Mouse (Mus musculus): ENCODE data around the gene Calcb. TPM values are rescaled to one million over a fixed set of nuclear protein-coding genes. Genes with fewer than 3 reads are reported as not detected.

Calcb gene
- polyA plus RNA-seq, 1 experiment from 2014 or later: 0.60 TPM

DNA sequence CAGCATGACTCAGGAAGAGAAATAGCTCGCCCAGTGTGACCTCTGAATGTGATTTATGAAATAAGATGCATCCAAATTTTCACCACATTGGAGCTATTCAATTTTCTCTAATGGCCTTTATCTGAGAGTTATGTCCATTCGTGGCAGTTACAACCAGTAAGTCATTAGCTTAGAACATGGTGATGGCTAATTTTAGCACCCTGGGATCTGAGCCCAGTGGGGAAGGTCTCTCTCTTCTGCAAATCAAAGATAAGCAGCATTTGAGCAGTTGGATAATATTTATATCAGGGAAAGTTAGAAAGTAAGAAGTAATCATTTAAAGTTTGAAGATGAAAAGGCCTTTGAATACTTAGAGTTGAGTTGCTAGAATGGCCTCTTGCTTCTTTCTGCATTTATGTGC, 44.2 kb downstream of the Calcb start:
- H3K9ac ChIP-seq: no peak overlapping the region
- no peak for ATAC-seq (replicated peaks; ENCODE audit: low FRiP score)
- H3K36me3 ChIP-seq: no peaks in the 10 kb centered on the region
- H3K27ac ChIP-seq: no peak overlapping the region
- H3K4me1 ChIP-seq: no peaks in the 10 kb centered on the region
- no peak overlapping the region for H3K4me2 ChIP-seq
- no peaks in the 10 kb centered on the region for H3K27me3 ChIP-seq
- WGBS: 47% methylated on average over 2 of the region's 2 CpGs
- no peak overlapping the region for H3K4me3 ChIP-seq (replicated peaks)
- no peaks in the 10 kb centered on the region for H3K9me3 ChIP-seq (replicated peaks)

DNA sequence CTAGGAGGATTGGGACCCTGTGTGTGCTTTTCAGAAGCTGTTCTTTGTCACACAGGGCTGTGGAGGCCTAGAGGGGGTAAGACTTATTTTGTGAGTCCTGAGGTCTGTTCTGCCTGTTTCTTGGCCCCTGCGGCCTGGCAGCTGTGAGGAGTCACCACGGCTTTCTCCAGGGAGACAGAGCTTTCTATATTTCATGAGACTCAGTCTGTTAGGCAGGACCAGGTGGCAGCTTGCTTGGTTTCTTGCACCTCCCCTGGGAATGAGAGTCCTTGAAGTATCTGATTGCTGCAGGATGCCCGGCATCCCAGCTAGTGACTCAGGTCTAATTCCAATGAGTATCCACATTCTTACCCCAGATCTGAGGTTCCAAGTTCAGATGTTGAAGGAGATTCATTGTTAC, 46.8 kb downstream of the Calcb start:
- Histone ChIP-seq H3K36me3 (no peaks in the 10 kb centered on the region), H3K4me2 (no peak overlapping the region), H3K4me3 (replicated peaks) (no peak overlapping the region), H3K9me3 (replicated peaks) (no peaks in the 10 kb centered on the region), H3K4me1 (no peaks in the 10 kb centered on the region), H3K27me3 (no peaks in the 10 kb centered on the region), H3K9ac (no peak overlapping the region), H3K27ac (no peak overlapping the region)
- ATAC-seq (replicated peaks; ENCODE audit: low FRiP score): no peak
- 65% methylated on average over 3 of the region's 3 CpGs for WGBS

DNA sequence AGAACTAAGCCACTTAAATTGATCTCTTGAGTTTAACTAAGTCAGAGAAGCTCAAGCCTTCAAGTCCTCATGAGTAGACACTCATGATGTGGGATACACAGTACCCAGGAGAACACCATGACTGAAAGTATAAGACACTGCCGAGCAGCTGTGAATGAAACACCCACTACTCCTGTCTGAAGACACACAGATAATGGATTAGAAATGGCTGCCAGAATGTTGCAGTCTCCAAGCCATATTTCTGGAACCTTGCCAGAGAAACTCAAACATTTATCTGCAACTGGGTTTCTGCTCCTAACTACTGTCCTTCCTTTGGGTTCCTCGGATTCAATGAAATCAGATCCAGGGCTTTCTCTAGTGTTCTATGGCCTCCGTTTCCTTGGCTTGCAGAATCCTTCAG, 48.1 kb downstream of the Calcb start:
- H3K4me3 ChIP-seq (replicated peaks): no peak overlapping the region
- no peaks in the 10 kb centered on the region for H3K36me3 ChIP-seq
- H3K27me3 ChIP-seq: no peaks in the 10 kb centered on the region
- no peak overlapping the region for H3K4me2 ChIP-seq
- H3K9me3 ChIP-seq (replicated peaks): no peaks in the 10 kb centered on the region
- WGBS: 82% methylated on average over 3 of the region's 3 CpGs
- no peak for ATAC-seq (replicated peaks; ENCODE audit: low FRiP score)
- no peaks in the 10 kb centered on the region for H3K4me1 ChIP-seq
- no peak overlapping the region for H3K9ac ChIP-seq
- no peak overlapping the region for H3K27ac ChIP-seq

DNA sequence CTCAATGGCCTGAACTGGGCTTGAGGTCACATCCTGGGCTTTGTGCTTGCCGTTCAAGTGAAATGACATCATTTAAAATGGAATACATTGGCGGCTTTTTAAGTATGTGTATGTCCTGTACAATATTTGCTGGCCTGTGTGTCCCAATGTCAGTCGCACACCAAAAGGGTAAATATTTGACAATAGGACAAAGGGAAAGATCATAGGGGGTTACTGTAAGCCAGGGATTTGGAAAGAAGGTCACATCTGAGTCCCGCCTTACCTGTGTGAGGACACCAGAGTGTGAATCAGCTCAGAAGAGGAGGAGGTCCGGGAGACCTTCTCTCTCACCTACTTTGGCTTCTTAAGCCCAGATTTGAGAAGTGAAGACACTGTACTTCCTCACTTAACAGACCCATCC, 50.1 kb downstream of the Calcb start:
- no peak overlapping the region for H3K4me3 ChIP-seq (replicated peaks)
- no peak overlapping the region for H3K4me2 ChIP-seq
- 84% methylated on average over 5 of the region's 5 CpGs for WGBS
- no peak overlapping the region for H3K9ac ChIP-seq
- no peaks in the 10 kb centered on the region for H3K27me3 ChIP-seq
- H3K27ac ChIP-seq: no peak overlapping the region
- no peak for ATAC-seq (replicated peaks; ENCODE audit: low FRiP score)
- no peaks in the 10 kb centered on the region for H3K36me3 ChIP-seq
- H3K9me3 ChIP-seq (replicated peaks): no peaks in the 10 kb centered on the region
- no peaks in the 10 kb centered on the region for H3K4me1 ChIP-seq

DNA sequence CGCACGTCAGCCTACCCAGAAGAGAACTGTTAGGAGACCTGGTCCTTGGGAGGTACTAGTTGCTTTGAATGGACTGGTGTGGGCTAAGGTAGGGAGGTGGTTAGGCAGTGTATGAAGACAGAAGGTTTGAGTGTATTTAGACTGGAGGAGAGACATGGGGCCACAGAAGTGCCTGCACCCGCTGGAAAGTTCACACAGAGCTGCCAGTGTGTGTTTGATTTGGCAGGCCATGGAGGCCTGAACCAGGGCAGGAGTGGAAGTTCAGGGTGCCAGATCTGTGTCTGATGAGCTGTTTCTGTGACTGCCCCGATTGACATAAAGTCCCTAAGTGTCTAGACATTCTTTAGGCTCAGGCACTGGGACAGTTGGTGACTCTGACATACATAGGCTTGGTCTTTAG, 50.6 kb downstream of the Calcb start:
- WGBS: 79% methylated on average over 4 of the region's 4 CpGs
- no peak overlapping the region for H3K27ac ChIP-seq
- H3K4me2 ChIP-seq: no peak overlapping the region
- H3K9me3 ChIP-seq (replicated peaks): no peaks in the 10 kb centered on the region
- H3K27me3 ChIP-seq: no peaks in the 10 kb centered on the region
- no peak overlapping the region for H3K9ac ChIP-seq
- ATAC-seq (replicated peaks; ENCODE audit: low FRiP score): no peak
- no peaks in the 10 kb centered on the region for H3K4me1 ChIP-seq
- H3K36me3 ChIP-seq: no peaks in the 10 kb centered on the region
- no peak overlapping the region for H3K4me3 ChIP-seq (replicated peaks)

DNA sequence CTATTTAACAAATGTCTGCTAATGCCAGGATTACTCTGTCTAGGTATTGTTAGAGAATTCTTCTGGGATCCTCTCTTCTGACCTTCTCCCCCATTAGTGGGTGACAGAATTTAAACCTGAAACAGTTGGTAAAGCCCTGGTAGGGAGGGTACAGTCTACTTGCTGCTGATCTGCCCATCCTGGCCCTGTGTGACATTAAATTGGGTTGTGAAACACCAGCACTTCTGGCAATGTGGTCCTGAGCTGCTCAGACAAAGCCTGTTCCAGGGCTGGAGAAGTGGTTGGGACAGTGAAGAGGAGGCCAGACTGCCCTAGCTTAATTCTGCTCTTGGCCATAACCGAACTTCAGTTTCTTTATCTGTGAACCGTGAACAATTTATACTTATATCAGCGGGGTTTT, 52.1 kb downstream of the Calcb start:
- H3K27ac ChIP-seq: no peak overlapping the region
- H3K36me3 ChIP-seq: no peaks in the 10 kb centered on the region
- H3K27me3 ChIP-seq: no peaks in the 10 kb centered on the region
- H3K9me3 ChIP-seq (replicated peaks): no peaks in the 10 kb centered on the region
- no peaks in the 10 kb centered on the region for H3K4me1 ChIP-seq
- H3K9ac ChIP-seq: no peak overlapping the region
- no peak for ATAC-seq (replicated peaks; ENCODE audit: low FRiP score)
- no peak overlapping the region for H3K4me2 ChIP-seq
- WGBS: 94% methylated on average over 3 of the region's 3 CpGs
- no peak overlapping the region for H3K4me3 ChIP-seq (replicated peaks)

DNA sequence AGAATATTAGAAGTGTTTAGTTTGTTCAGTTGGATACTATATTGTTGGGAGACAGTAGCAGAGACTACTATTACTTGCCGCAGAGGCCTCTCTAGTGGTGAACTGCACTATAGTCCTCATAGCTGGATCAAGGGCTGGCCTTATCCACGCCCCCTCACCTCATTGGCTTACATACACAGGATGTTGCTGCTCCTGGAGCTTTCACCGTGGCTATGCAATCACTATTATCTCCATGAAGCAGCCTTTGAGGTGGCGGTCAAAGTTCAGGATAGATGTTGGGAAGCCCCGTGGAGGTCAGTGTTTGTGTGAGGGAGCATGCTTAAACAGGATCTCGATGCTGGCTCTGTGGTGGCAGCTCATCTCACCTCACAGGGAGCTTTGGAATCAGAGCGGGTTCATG, 53.4 kb downstream of the Calcb start:
- 78% methylated on average over 7 of the region's 7 CpGs for WGBS
- Histone ChIP-seq H3K27ac (no peak overlapping the region), H3K9ac (no peak overlapping the region), H3K36me3 (no peaks in the 10 kb centered on the region), H3K27me3 (no peaks in the 10 kb centered on the region), H3K9me3 (replicated peaks) (no peaks in the 10 kb centered on the region), H3K4me3 (replicated peaks) (no peak overlapping the region), H3K4me2 (no peak overlapping the region), H3K4me1 (no peaks in the 10 kb centered on the region)
- ATAC-seq (replicated peaks; ENCODE audit: low FRiP score): no peak

Other genes with a start within 250 kb of the Calcb start
- 1.7 and 2.4 TPM in 2 replicates for gene Cyp2r1, start 155.7 kb upstream of the Calcb start, polyA plus RNA-seq (2015; fragmentation: Nextera tagmentation; extraction: Ambion mirVana)
- gene Calca, start 82.3 kb upstream of the Calcb start, polyA plus RNA-seq (2015; fragmentation: Nextera tagmentation; extraction: Ambion mirVana): 1.6 and 1.8 TPM in 2 replicates
- gene Insc, start 25.1 kb downstream of the Calcb start, polyA plus RNA-seq (2015; fragmentation: Nextera tagmentation; extraction: Ambion mirVana): 3.7 and 4.1 TPM in 2 replicates

Measured in kidney, embryonic 15.5 days (tissue).